Mouse (Mus musculus) kidney, adult 11 months (tissue): ENCODE data around the gene Ogfr.
A peak's percentile ranks its signal among the peaks of the same experiment; 100 is the strongest.

ENCODE experiments used
- DNase-seq: peaks from one replicate; pipeline ENCODE4 v3.0.0; 2022

Gene Ogfr

GRCm38 (mm10) chr2:180589123-180589831 is at the start of gene Ogfr:
Ogfr (plus strand) TSS chr2:180589245.
- DNase-seq: peak; percentile 75

- DNase-seq: no peak
Observed at GRCm38 (mm10) chr2:180543675-180544074, 45.4 kb upstream of the Ogfr start.

- DNase-seq: no peak
Observed at GRCm38 (mm10) chr2:180545046-180545445, 44.0 kb upstream of the Ogfr start.

GRCm38 (mm10) chr2:180547384-180548106 is 41.5 kb upstream of the Ogfr start:
- no peak for DNase-seq

- no peak for DNase-seq
Observed at GRCm38 (mm10) chr2:180552340-180552739, 36.7 kb upstream of the Ogfr start.

GRCm38 (mm10) chr2:180555219-180555618 is 33.8 kb upstream of the Ogfr start:
- no peak for DNase-seq

- no peak for DNase-seq
Observed at GRCm38 (mm10) chr2:180556470-180556869, 32.6 kb upstream of the Ogfr start.

- DNase-seq: no peak
Observed at GRCm38 (mm10) chr2:180560245-180560644, 28.8 kb upstream of the Ogfr start.

GRCm38 (mm10) chr2:180562146-180562545 is 26.9 kb upstream of the Ogfr start:
- DNase-seq: no peak

GRCm38 (mm10) chr2:180563296-180563695 is 25.7 kb upstream of the Ogfr start:
- no peak for DNase-seq

GRCm38 (mm10) chr2:180563841-180564240 is 25.2 kb upstream of the Ogfr start:
- no peak for DNase-seq

GRCm38 (mm10) chr2:180566240-180566913 is 22.7 kb upstream of the Ogfr start:
- peak; percentile 25 for DNase-seq

GRCm38 (mm10) chr2:180569028-180569643 is 19.9 kb upstream of the Ogfr start:
- peak; percentile 68 for DNase-seq

- no peak for DNase-seq
Observed at GRCm38 (mm10) chr2:180576482-180576881, 12.6 kb upstream of the Ogfr start.

GRCm38 (mm10) chr2:180578686-180579085 is 10.4 kb upstream of the Ogfr start:
- DNase-seq: peak; percentile 37

GRCm38 (mm10) chr2:180581002-180581401 is 8.0 kb upstream of the Ogfr start, which contains the start of gene Mrgbp:
Mrgbp (plus strand) TSS chr2:180581304.
- no peak for DNase-seq

GRCm38 (mm10) chr2:180582481-180583153 is 6.4 kb upstream of the Ogfr start:
- peak; percentile 95 for DNase-seq

GRCm38 (mm10) chr2:180583154-180583507 is 5.9 kb upstream of the Ogfr start:
- peak; percentile 31 for DNase-seq

GRCm38 (mm10) chr2:180588736-180589122 is 316 bp upstream of the Ogfr start:
- no peak for DNase-seq

GRCm38 (mm10) chr2:180597490-180597889 is 8.4 kb downstream of the Ogfr start, which contains the start of gene Col9a3:
Col9a3 (plus strand) TSS chr2:180597790.
- no peak for DNase-seq

GRCm38 (mm10) chr2:180598157-180598705 is 9.2 kb downstream of the Ogfr start:
- DNase-seq: no peak

- no peak for DNase-seq
Observed at GRCm38 (mm10) chr2:180600569-180601021, 11.6 kb downstream of the Ogfr start.
